Mouse (Mus musculus): ENCODE measurements at regions not wholly inside any gene's neighbourhood (a gene's known extent, or its start where the extent isn't known, plus 50 kb on each side); places are given as distances from the start of the nearest gene placed in this dataset.

GRCm38 (mm10) chr19:56232269-56232668 lies 54.7 kb upstream of the Habp2 start:
- TF ChIP-seq EP300 (optimal IDR thresholded peaks at IDR 0.05) (no peak), CTCF (IDR thresholded peaks at IDR 0.05; ENCODE audit: low read depth) (no peak)

Data from stomach, postnatal 0 days (tissue).